In genomic region chr6:82705221-82705620, GRCm38 (mm10) we compare ENCODE assay signal across 8 mouse cellular contexts. TPM values are rescaled to one million over a fixed set of nuclear protein-coding genes. Genes with fewer than 3 reads are reported as not detected.
DNase-seq lines count a peak whose midpoint lies in the region; ATAC-seq and TF ChIP-seq lines count a peak whose summit lies in the region.

TSS of gene Pole4 (minus strand) at chr6:82705365.

- intact Hi-C loops in left cerebral cortex, postnatal 10 days (cut with DNase I): loop anchor here (10.0 kb wide), 2 partner anchors 410 to 590 kb away; no protein-coding TSS in a partner anchor

- H3K4me3 ChIP-seq in lung, adult 2 months (replicated peaks; ENCODE audit: extremely low read depth, low read depth, low read length): no peak within 1 kb of the TSS
- H3K4me3 ChIP-seq in embryonic facial prominence, embryonic 10.5 days: no peak within 1 kb of the TSS
- no peak within 1 kb of the TSS for H3K4me3 ChIP-seq in heart, embryonic 12.5 days

- 74% methylated on average over 5 of the region's 5 CpGs for WGBS in lung, adult 2 months
- WGBS in embryonic facial prominence, embryonic 10.5 days: 81% methylated on average over 5 of the region's 5 CpGs
- 77% methylated on average over 5 of the region's 5 CpGs for WGBS in heart, embryonic 12.5 days

- no peak for ATAC-seq in heart, embryonic 12.5 days (ENCODE audit: insufficient number of reproducible peaks, low FRiP score)
- ATAC-seq in monocyte, adult 5-6 weeks (replicated peaks; ENCODE audit: insufficient number of reproducible peaks, low FRiP score, low TSS enrichment, poor library complexity, severe bottlenecking): no peak

- no peak within 1 kb of the TSS for H3K9ac ChIP-seq in heart, embryonic 12.5 days

- H3K27ac ChIP-seq in embryonic facial prominence, embryonic 10.5 days (replicated peaks): no peak within 1 kb of the TSS
- H3K27ac ChIP-seq in heart, embryonic 12.5 days (ENCODE audit: poor library complexity, severe bottlenecking): no peak within 1 kb of the TSS

- TF ChIP-seq POLR2A in lung, adult 2 months (IDR thresholded peaks at IDR 0.05; ENCODE audit: borderline replicate concordance, extremely low read depth, low read depth, low read length): no peak

- no peaks in the 10 kb centered on the region for H3K4me1 ChIP-seq in lung, adult 2 months (ENCODE audit: control insufficient read depth, insufficient read depth, low read length)
- peaks cover 6% of the 10 kb centered on the region for H3K4me1 ChIP-seq in embryonic facial prominence, embryonic 10.5 days
- no peaks in the 10 kb centered on the region for H3K4me1 ChIP-seq in heart, embryonic 12.5 days (replicated peaks)

- no peak for DNase-seq in lung, adult 2 months
- DNase-seq in lung, postnatal 10 days: no peak
- DNase-seq in embryonic facial prominence, embryonic 10.5 days (ENCODE audit: low spot score): no peak
- DNase-seq in left cerebral cortex, postnatal 10 days (ENCODE audit: extremely low spot score in 1 of 2, low spot score in 2 of 2): no peak
- no peak for DNase-seq in embryo, embryonic 11 days
- DNase-seq in right cerebral cortex, postnatal 10 days (ENCODE audit: low spot score in 2 of 2): no peak

- H3K36me3 ChIP-seq in embryonic facial prominence, embryonic 10.5 days (replicated peaks): no peaks in the 10 kb centered on the region
- no peaks in the 10 kb centered on the region for H3K36me3 ChIP-seq in heart, embryonic 12.5 days

- no peaks in the 10 kb centered on the region for H3K9me3 ChIP-seq in embryonic facial prominence, embryonic 10.5 days
- H3K9me3 ChIP-seq in heart, embryonic 12.5 days (replicated peaks): no peaks in the 10 kb centered on the region

- no peak for TF ChIP-seq CTCF in lung, adult 2 months (IDR thresholded peaks at IDR 0.05; ENCODE audit: insufficient read depth, low read length)

- no peaks in the 10 kb centered on the region for H3K27me3 ChIP-seq in embryonic facial prominence, embryonic 10.5 days (replicated peaks; ENCODE audit: low read depth, poor library complexity, severe bottlenecking)
- H3K27me3 ChIP-seq in heart, embryonic 12.5 days (replicated peaks): 0 out of 2 replicates have a peak, but pooled peaks cover 9% of the 10 kb centered on the region

- no peak within 1 kb of the TSS for H3K4me2 ChIP-seq in heart, embryonic 12.5 days

RNA-seq across cellular contexts. Expression of gene Pole4, which starts in this region (rescaled TPM):
- polyA plus RNA-seq in lung, adult 2 months (2012; rRNA removed): 13.6 and 15.5 TPM in 2 replicates
- 91.8 and 95.3 TPM in 2 replicates for polyA plus RNA-seq in embryonic facial prominence, embryonic 10.5 days (2016; fragmentation: Nextera tagmentation; extraction: Ambion mirVana)
- polyA plus RNA-seq in heart, embryonic 12.5 days (2016; fragmentation: Nextera tagmentation; extraction: Ambion mirVana): 106 and 112 TPM in 2 replicates
- 10 to 100 TPM; 47.6 to 53.1 TPM for total RNA-seq in left cerebral cortex, postnatal 10 days (2021)
- total RNA-seq in monocyte, adult 5-6 weeks (2017): 56.2 to 83.8 TPM (median 56.4 TPM) in 3 replicates
